Mouse (Mus musculus) forebrain, embryonic 14.5 days (tissue): ENCODE results near the gene Limd1. TPM values are rescaled to one million over a fixed set of nuclear protein-coding genes. Genes with fewer than 3 reads are reported as not detected.

Experiments used
- polyA plus RNA-seq: library from polyadenylated mRNA; unstranded; fragments of >200 nt; fragmentation: Nextera tagmentation; extraction: Ambion mirVana; gene quantifications from 2 replicates; pipeline ENCODE4 v1.2.1, GENCODE M21; 2014

Gene Limd1
- polyA plus RNA-seq, 1 experiment from 2014 or later: 23.1 TPM

Other genes with a start within 250 kb of the Limd1 start
- gene Tmem158, start 217.9 kb upstream of the Limd1 start, polyA plus RNA-seq: 18.5 and 18.7 TPM in 2 replicates
- 1,006 and 1,510 TPM in 2 replicates for gene Lars2, start 111.8 kb upstream of the Limd1 start, polyA plus RNA-seq
- gene Sacm1l, start 51.1 kb downstream of the Limd1 start, polyA plus RNA-seq: 46.3 and 56.2 TPM in 2 replicates
- 0.09 and 0.10 TPM in 2 replicates for gene Slc6a20b, start 153.9 kb downstream of the Limd1 start, polyA plus RNA-seq
- gene Ccr9, start 199.7 kb downstream of the Limd1 start, polyA plus RNA-seq: 0.08 and 0.33 TPM in 2 replicates
- gene Slc6a20a, start 200.2 kb downstream of the Limd1 start, polyA plus RNA-seq: 5.0 and 9.3 TPM in 2 replicates
- gene Lztfl1, start 239.0 kb downstream of the Limd1 start, polyA plus RNA-seq: 62.5 and 63.6 TPM in 2 replicates